Mouse (Mus musculus) hindbrain, embryonic 12.5 days (tissue): ENCODE measurements around the gene Cdca7l. TPM values are rescaled to one million over a fixed set of nuclear protein-coding genes. Genes with fewer than 3 reads are reported as not detected.
"Not testable (repeated sequence)": the region's sequence is repeated elsewhere in the genome, so short reads cannot be mapped to it uniquely, and the experiment has no call there.

Experiments
- ATAC-seq: fragments of 200-750 bp; cut with Nextera tagmentation; 2 replicates; pipeline ENCODE4 v1.8.0; 2017; ENCODE audit warnings: moderate TSS enrichment; ENCODE audit not compliant: low FRiP score
- H3K27ac ChIP-seq: fragments of 300-500 bp; sonication (generic); 2 replicates; pipeline ENCODE4 v1.5.1; 2016; ENCODE audit warnings: mild to moderate bottlenecking
- H3K27me3 ChIP-seq: fragments of 300-500 bp; sonication (generic); 2 replicates; pipeline ENCODE4 v1.6.1; 2016; ENCODE audit warnings: mild to moderate bottlenecking
- H3K36me3 ChIP-seq: fragments of 300-500 bp; sonication (generic); 2 replicates; pipeline ENCODE4 v1.6.1; 2016; ENCODE audit warnings: mild to moderate bottlenecking
- H3K4me1 ChIP-seq: fragments of 300-500 bp; sonication (generic); 2 replicates; pipeline ENCODE4 v1.6.1; 2016
- H3K4me2 ChIP-seq: fragments of 300-500 bp; sonication (generic); replicated peaks from 2 replicates; pipeline ENCODE4 v1.6.1; 2016; ENCODE audit warnings: mild to moderate bottlenecking
- H3K4me3 ChIP-seq: fragments of 300-500 bp; sonication (generic); 2 replicates; pipeline ENCODE4 v1.5.1; 2016; ENCODE audit warnings: mild to moderate bottlenecking
- H3K9ac ChIP-seq: fragments of 300-500 bp; sonication (generic); 2 replicates; pipeline ENCODE4 v1.6.1; 2016; ENCODE audit warnings: mild to moderate bottlenecking, moderate library complexity
- H3K9me3 ChIP-seq: fragments of 300-500 bp; sonication (generic); replicated peaks from 2 replicates; pipeline ENCODE4 v1.6.1; 2016; ENCODE audit warnings: mild to moderate bottlenecking
- whole genome bisulfite sequencing: fragments of 180-500 bp; shearing (Covaris S2); methylation state at CpG from one replicate; pipeline ENCODE4 v1.1.7; 2016; 5-methylcytosine and 5-hydroxymethylcytosine counted together
- polyA plus RNA-seq: library from polyadenylated mRNA; unstranded; fragments of >200 nt; fragmentation: Nextera tagmentation; extraction: Ambion mirVana; gene quantifications from 2 replicates; pipeline ENCODE4 v1.2.1, GENCODE M21; 2016

The Cdca7l gene
- polyA plus RNA-seq = 16.2 and 20.2 TPM in 2 replicates

DNA sequence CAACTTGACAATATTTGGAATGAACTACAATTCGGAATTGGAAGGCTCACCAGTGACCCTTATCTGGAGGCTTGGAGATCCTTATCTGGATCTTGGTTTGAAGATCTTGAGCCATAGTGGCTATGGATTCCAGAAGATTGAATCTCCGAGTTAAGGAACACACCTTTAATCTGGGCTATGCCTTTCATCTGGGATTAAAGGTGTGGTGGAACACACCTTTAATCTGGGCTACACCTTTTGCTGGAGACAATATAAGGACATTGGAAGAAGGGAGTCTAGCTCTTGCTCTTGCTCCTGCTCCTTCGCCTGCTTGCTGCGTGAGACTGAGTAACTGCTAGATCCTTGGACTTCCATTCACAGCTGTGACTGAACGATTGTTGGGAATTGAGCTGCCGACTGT lies at the start of gene Cdca7l:
Gene Cdca7l (plus strand): TSS at position 301 of the 400 bp plus-strand sequence.
- not testable (repeated sequence) for H3K27ac ChIP-seq, H3K9ac ChIP-seq, H3K4me3 ChIP-seq, ATAC-seq, H3K4me2 ChIP-seq, H3K36me3 ChIP-seq, H3K9me3 ChIP-seq
- peaks cover 10% of the 10 kb centered on the region; the same call in 1 of the 2 replicates for H3K27me3 ChIP-seq
- 83% methylated on average over 1 of the region's 6 CpGs for WGBS
- H3K4me1 ChIP-seq = peaks cover 27% of the 10 kb centered on the region

- H3K36me3 ChIP-seq = peaks cover 10% of the 10 kb centered on the region; the same call in 1 of the 2 replicates
- no peaks in the 10 kb centered on the region for H3K27me3 ChIP-seq
- H3K27ac ChIP-seq = no peak overlapping the region
- no peak for ATAC-seq
- 79% methylated on average over 7 of the region's 7 CpGs for WGBS
- H3K4me2 ChIP-seq = no peak overlapping the region
- peaks cover 17% of the 10 kb centered on the region for H3K4me1 ChIP-seq
- no peak overlapping the region for H3K4me3 ChIP-seq
- H3K9me3 ChIP-seq = no peaks in the 10 kb centered on the region
- no peak overlapping the region for H3K9ac ChIP-seq
Observed at GRCm38 (mm10) chr12:117756010-117756409, 48.1 kb upstream of the Cdca7l start.

GRCm38 (mm10) chr12:117760373-117760772 lies 43.7 kb upstream of the Cdca7l start:
- no peak for ATAC-seq
- Histone ChIP-seq H3K36me3 (peaks cover 10% of the 10 kb centered on the region; the same call in 1 of the 2 replicates), H3K9ac (no peak overlapping the region), H3K4me1 (0 out of 2 replicates have a peak, but pooled peaks cover 6% of the 10 kb centered on the region), H3K9me3 (no peaks in the 10 kb centered on the region), H3K4me3 (no peak overlapping the region), H3K27ac (no peak overlapping the region), H3K4me2 (no peak overlapping the region), H3K27me3 (no peaks in the 10 kb centered on the region)
- WGBS = 91% methylated on average over 5 of the region's 5 CpGs

- H3K9me3 ChIP-seq = no peaks in the 10 kb centered on the region
- no peaks in the 10 kb centered on the region for H3K27me3 ChIP-seq
- no peak for ATAC-seq
- no peak overlapping the region for H3K27ac ChIP-seq
- no peak overlapping the region for H3K4me3 ChIP-seq
- H3K36me3 ChIP-seq = peaks cover 9% of the 10 kb centered on the region; the same call in 1 of the 2 replicates
- H3K4me1 ChIP-seq = 0 out of 2 replicates have a peak, but pooled peaks cover 6% of the 10 kb centered on the region
- H3K9ac ChIP-seq = no peak overlapping the region
- H3K4me2 ChIP-seq = no peak overlapping the region
Observed at GRCm38 (mm10) chr12:117760846-117761245, 43.2 kb upstream of the Cdca7l start.

- no peak for ATAC-seq
Observed at GRCm38 (mm10) chr12:117761698-117762097, 42.4 kb upstream of the Cdca7l start.

DNA sequence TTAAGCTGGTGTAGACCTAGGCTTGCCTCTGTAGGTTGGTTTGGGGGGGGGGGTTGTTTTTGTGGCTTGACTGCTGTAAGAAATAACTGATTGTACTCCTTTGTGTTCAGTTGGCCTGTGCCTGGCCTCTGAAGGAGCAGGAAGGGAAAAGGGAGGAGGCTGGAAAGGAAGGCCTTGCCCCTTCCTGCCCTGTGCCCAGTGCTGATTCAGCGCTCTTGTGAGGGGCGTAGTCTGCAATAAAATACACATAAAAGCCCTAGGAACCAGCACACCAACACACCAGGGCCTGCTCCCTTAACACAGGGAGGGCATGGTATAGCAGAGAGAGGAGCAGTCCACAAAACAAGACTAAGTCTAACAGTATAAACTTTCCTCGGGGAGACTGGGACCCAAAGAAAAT lies 40.8 kb upstream of the Cdca7l start:
- no peak for ATAC-seq
- H3K4me1 ChIP-seq = 0 out of 2 replicates have a peak, but pooled peaks cover 6% of the 10 kb centered on the region
- no peaks in the 10 kb centered on the region for H3K36me3 ChIP-seq
- H3K4me3 ChIP-seq = no peak overlapping the region
- WGBS = 76% methylated on average over 3 of the region's 3 CpGs
- no peaks in the 10 kb centered on the region for H3K9me3 ChIP-seq
- no peak overlapping the region for H3K4me2 ChIP-seq
- no peak overlapping the region for H3K9ac ChIP-seq
- H3K27ac ChIP-seq = no peak overlapping the region
- H3K27me3 ChIP-seq = no peaks in the 10 kb centered on the region

More at GRCm38 (mm10) chr12:117761698-117762097, 42.4 kb upstream of the Cdca7l start:
- Histone ChIP-seq H3K27ac (no peak overlapping the region), H3K36me3 (0 out of 2 replicates have a peak, but pooled peaks cover 1% of the 10 kb centered on the region), H3K4me2 (no peak overlapping the region), H3K9ac (no peak overlapping the region), H3K9me3 (no peaks in the 10 kb centered on the region), H3K4me3 (no peak overlapping the region), H3K4me1 (0 out of 2 replicates have a peak, but pooled peaks cover 6% of the 10 kb centered on the region), H3K27me3 (no peaks in the 10 kb centered on the region)
- WGBS = 38% methylated on average over 1 of the region's 1 CpGs

- ATAC-seq = 0 out of 2 replicates have a peak, but pooled peaks have one; percentile 20
- Histone ChIP-seq H3K9ac (no peak overlapping the region), H3K27me3 (no peaks in the 10 kb centered on the region), H3K4me3 (no peak overlapping the region), H3K4me1 (0 out of 2 replicates have a peak, but pooled peaks cover 6% of the 10 kb centered on the region), H3K36me3 (no peaks in the 10 kb centered on the region), H3K4me2 (no peak overlapping the region), H3K27ac (no peak overlapping the region), H3K9me3 (no peaks in the 10 kb centered on the region)
- 8% methylated on average over 7 of the region's 7 CpGs for WGBS
Observed at GRCm38 (mm10) chr12:117764839-117765238, 39.2 kb upstream of the Cdca7l start.

- H3K9ac ChIP-seq = no peak overlapping the region
- no peaks in the 10 kb centered on the region for H3K9me3 ChIP-seq
- H3K4me3 ChIP-seq = no peak overlapping the region
- H3K27me3 ChIP-seq = peaks cover 3% of the 10 kb centered on the region; the same call in 1 of the 2 replicates
- no peak for ATAC-seq
- 6% methylated on average over 5 of the region's 5 CpGs for WGBS
- H3K4me1 ChIP-seq = no peaks in the 10 kb centered on the region
- H3K36me3 ChIP-seq = no peaks in the 10 kb centered on the region
- no peak overlapping the region for H3K27ac ChIP-seq
- H3K4me2 ChIP-seq = no peak overlapping the region
Observed at GRCm38 (mm10) chr12:117769113-117769512, 35.0 kb upstream of the Cdca7l start.

GRCm38 (mm10) chr12:117770211-117770610 lies 33.9 kb upstream of the Cdca7l start:
- Histone ChIP-seq H3K4me2 (no peak overlapping the region), H3K4me1 (no peaks in the 10 kb centered on the region), H3K27me3 (peaks cover 3% of the 10 kb centered on the region; the same call in 1 of the 2 replicates), H3K9ac (no peak overlapping the region), H3K9me3 (no peaks in the 10 kb centered on the region), H3K4me3 (no peak overlapping the region), H3K36me3 (no peaks in the 10 kb centered on the region), H3K27ac (no peak overlapping the region)
- 38% methylated on average over 2 of the region's 2 CpGs for WGBS
- no peak for ATAC-seq

DNA sequence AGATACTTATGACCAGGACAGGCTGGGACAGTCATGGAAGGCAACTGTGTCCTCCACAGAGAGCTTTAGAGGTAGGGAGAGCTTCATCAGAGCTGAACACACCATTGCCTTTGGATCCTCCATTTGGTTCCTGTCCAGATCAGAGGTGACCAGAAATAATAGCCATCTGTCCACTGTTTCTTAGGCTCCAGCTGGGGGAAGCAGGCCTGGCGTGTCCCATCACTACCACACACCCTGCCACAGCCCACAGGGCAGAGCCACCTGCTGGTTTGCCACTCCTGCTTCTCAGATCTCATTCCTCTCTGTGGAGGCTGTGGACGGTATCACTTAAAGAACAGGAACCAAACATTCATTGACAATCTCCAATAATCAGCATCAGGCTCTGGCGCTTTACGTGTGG lies 32.9 kb upstream of the Cdca7l start:
- no peaks in the 10 kb centered on the region for H3K4me1 ChIP-seq
- peaks cover 3% of the 10 kb centered on the region; the same call in 1 of the 2 replicates for H3K27me3 ChIP-seq
- H3K9ac ChIP-seq = no peak overlapping the region
- H3K4me3 ChIP-seq = no peak overlapping the region
- no peak overlapping the region for H3K4me2 ChIP-seq
- no peaks in the 10 kb centered on the region for H3K36me3 ChIP-seq
- no peak overlapping the region for H3K27ac ChIP-seq
- H3K9me3 ChIP-seq = no peaks in the 10 kb centered on the region
- ATAC-seq = no peak
- WGBS = 75% methylated on average over 4 of the region's 4 CpGs

DNA sequence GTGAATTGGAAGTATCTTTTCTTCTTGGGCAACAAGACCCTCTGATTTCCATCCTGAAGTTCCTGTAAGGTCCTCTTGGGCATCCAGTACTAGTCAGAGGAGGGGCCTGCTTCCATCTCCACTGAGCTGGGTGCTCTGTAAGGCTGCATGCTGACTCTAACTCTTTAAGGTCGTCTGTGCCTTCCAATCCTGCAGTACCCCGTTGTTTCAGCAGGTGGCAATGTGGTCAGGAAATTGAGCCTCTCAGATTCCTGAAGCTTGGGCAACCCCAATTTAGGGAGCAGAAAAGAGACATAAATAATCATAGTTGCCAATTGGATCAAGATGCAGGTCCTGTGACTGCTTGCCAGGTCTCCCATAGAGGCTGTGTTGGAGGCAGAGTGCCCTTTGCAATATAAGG lies 31.5 kb upstream of the Cdca7l start:
- no peaks in the 10 kb centered on the region for H3K4me1 ChIP-seq
- no peaks in the 10 kb centered on the region for H3K9me3 ChIP-seq
- no peak overlapping the region for H3K9ac ChIP-seq
- no peak overlapping the region for H3K4me2 ChIP-seq
- 0% methylated on average over 2 of the region's 2 CpGs for WGBS
- H3K4me3 ChIP-seq = no peak overlapping the region
- H3K27me3 ChIP-seq = peaks cover 3% of the 10 kb centered on the region; the same call in 1 of the 2 replicates
- no peak overlapping the region for H3K27ac ChIP-seq
- no peaks in the 10 kb centered on the region for H3K36me3 ChIP-seq
- ATAC-seq = peak; percentile 59; the same call in 1 of the 2 replicates

GRCm38 (mm10) chr12:117776841-117777240 lies 27.2 kb upstream of the Cdca7l start:
- H3K9ac ChIP-seq = no peak overlapping the region
- H3K4me1 ChIP-seq = no peaks in the 10 kb centered on the region
- H3K27ac ChIP-seq = no peak overlapping the region
- no peaks in the 10 kb centered on the region for H3K9me3 ChIP-seq
- 65% methylated on average over 5 of the region's 5 CpGs for WGBS
- no peaks in the 10 kb centered on the region for H3K27me3 ChIP-seq
- no peak overlapping the region for H3K4me2 ChIP-seq
- H3K36me3 ChIP-seq = no peaks in the 10 kb centered on the region
- no peak for ATAC-seq
- H3K4me3 ChIP-seq = no peak overlapping the region

- Histone ChIP-seq H3K4me2 (no peak overlapping the region), H3K9ac (no peak overlapping the region), H3K4me3 (no peak overlapping the region), H3K27me3 (no peaks in the 10 kb centered on the region), H3K27ac (no peak overlapping the region), H3K9me3 (no peaks in the 10 kb centered on the region), H3K36me3 (no peaks in the 10 kb centered on the region), H3K4me1 (no peaks in the 10 kb centered on the region)
- 45% methylated on average over 2 of the region's 2 CpGs for WGBS
- no peak for ATAC-seq
Observed at GRCm38 (mm10) chr12:117781360-117781759, 22.7 kb upstream of the Cdca7l start.
